Mouse (Mus musculus): ENCODE results near the gene Postn. TPM values are rescaled to one million over a fixed set of nuclear protein-coding genes. Genes with fewer than 3 reads are reported as not detected.

Gene Postn
- not detected for polyA plus RNA-seq (2017; shearing (Covaris generic))

GRCm38 (mm10) chr3:54360897-54361296 lies at the start of gene Postn:
TSS of gene Postn (plus strand) at chr3:54361109.

Other genes with a start within 250 kb of the Postn start
- gene Trpc4, start 205.1 kb upstream of the Postn start, polyA plus RNA-seq (2017; shearing (Covaris generic)): not detected